Mouse (Mus musculus) spleen, adult 12 weeks (tissue): ENCODE data around the gene Zfp324.

Experiments used
- DNase-seq: peaks from one replicate; pipeline ENCODE4 v3.0.0; 2022; ENCODE audit warnings: low spot score

Zfp324 gene

GRCm38 (mm10) chr7:13009143-13010004, 43.7 kb downstream of the Zfp324 start:
- DNase-seq, result peak; percentile 86

GRCm38 (mm10) chr7:13010005-13010908, 44.6 kb downstream of the Zfp324 start, which contains the start of gene Zbtb45:
Gene Zbtb45 (minus strand): TSS chr7:13010034.
- DNase-seq, result no peak

- no peak for DNase-seq
These were observed 48.0 kb downstream of the Zfp324 start for GRCm38 (mm10) chr7:13013671-13014070.

- DNase-seq, result no peak
These were observed 48.7 kb downstream of the Zfp324 start for GRCm38 (mm10) chr7:13014275-13014839.

- no peak for DNase-seq
These were observed 49.6 kb downstream of the Zfp324 start for GRCm38 (mm10) chr7:13015217-13015616.

- DNase-seq, result peak; percentile 50
These were observed 57.3 kb downstream of the Zfp324 start for GRCm38 (mm10) chr7:13022773-13023535.
